Mouse (Mus musculus) CH12.LX (cell line): ENCODE results near the gene Asic2. TPM values are rescaled to one million over a fixed set of nuclear protein-coding genes. Genes with fewer than 3 reads are reported as not detected.

Experiments used
- DNase-seq: peaks from one replicate; pipeline ENCODE4 v3.0.0-alpha.2; 2013; ENCODE audit errors: extremely low read depth
- H3K27ac ChIP-seq: 2 replicates; pipeline ENCODE4 v1.5.1; 2012; ENCODE audit warnings: low read depth, mild to moderate bottlenecking, control low read depth, moderate library complexity; ENCODE audit not compliant: insufficient read depth
- H3K27me3 ChIP-seq: replicated peaks from 2 replicates; pipeline ENCODE3; 2012; ENCODE audit warnings: inconsistent platforms
- H3K36me3 ChIP-seq, 2 experiments: replicated peaks in 1 of 2; 2 replicates each; pipeline versions ENCODE3 to v1.6.1; 2012; ENCODE audit warnings: inconsistent platforms in 1 of 2, low read length in 1 of 2, mild to moderate bottlenecking in 1 of 2, mixed read lengths in 1 of 2, moderate library complexity in 1 of 2; ENCODE audit not compliant: control insufficient read depth in 1 of 2, insufficient read depth in 1 of 2
- H3K4me1 ChIP-seq, 2 experiments: 2 replicates each; pipeline ENCODE4 v1.6.1; 2012; ENCODE audit warnings: inconsistent platforms in 1 of 2, moderate library complexity in 1 of 2; ENCODE audit not compliant: insufficient read depth in 2 of 2, control insufficient read depth in 1 of 2
- H3K4me2 ChIP-seq: 2 replicates; pipeline ENCODE4 v1.6.1; 2012; ENCODE audit warnings: low read depth, mild to moderate bottlenecking, control low read depth; ENCODE audit not compliant: poor library complexity, insufficient read depth, severe bottlenecking
- H3K4me3 ChIP-seq, 3 experiments: fragments of 150-350 bp in 1 of 3; sonication (generic) in 1 of 3; replicated peaks in 1 of 3; 2 replicates each; pipeline versions ENCODE3 to v1.5.1; 2011 to 2012; ENCODE audit warnings: low read depth in 2 of 3, low read length in 2 of 3, mild to moderate bottlenecking in 2 of 3, moderate library complexity in 2 of 3, control low read depth in 1 of 3, improper control_type of control experiment in 1 of 3, inconsistent platforms in 1 of 3, mixed read lengths in 1 of 3; ENCODE audit not compliant: poor library complexity in 1 of 3
- H3K79me2 ChIP-seq: replicated peaks from 2 replicates; pipeline ENCODE4 v1.6.1; 2012; ENCODE audit warnings: mild to moderate bottlenecking, moderate library complexity; ENCODE audit not compliant: control insufficient read depth, poor library complexity, insufficient read depth, severe bottlenecking; ENCODE audit errors: extremely low read depth
- H3K9ac ChIP-seq: 2 replicates; pipeline ENCODE4 v1.6.1; 2012; ENCODE audit warnings: low read depth, mild to moderate bottlenecking, control low read depth, moderate library complexity; ENCODE audit not compliant: insufficient read depth
- H3K9me3 ChIP-seq: replicated peaks from 2 replicates; pipeline ENCODE3; 2012; ENCODE audit warnings: low read length, inconsistent platforms, mixed read lengths
- BHLHE40 ChIP-seq: IDR thresholded peaks from 2 replicates; pipeline ENCODE4 v1.6.1; 2011; ENCODE audit warnings: mild to moderate bottlenecking, low read depth, low read length, improper control_type of control experiment
- CHD2 ChIP-seq: IDR thresholded peaks from 2 replicates; pipeline ENCODE4 v1.6.1; 2011; ENCODE audit warnings: low read length, improper control_type of control experiment
- CTCF ChIP-seq, 2 experiments: IDR thresholded peaks in 1 of 2; conservative IDR thresholded peaks in 1 of 2; 2 replicates each; pipeline ENCODE4 v1.5.1; 2011 to 2012; ENCODE audit warnings: low read depth in 2 of 2, low read length in 2 of 2, improper control_type of control experiment in 1 of 2, inconsistent platforms in 1 of 2, mild to moderate bottlenecking in 1 of 2, moderate library complexity in 1 of 2
- ELF1 ChIP-seq: IDR thresholded peaks from 2 replicates; pipeline ENCODE4 v1.6.1; 2014; ENCODE audit warnings: low read depth, mild to moderate bottlenecking, inconsistent platforms, low read length, improper control_type of control experiment
- EP300 ChIP-seq: IDR thresholded peaks from 2 replicates; pipeline ENCODE4 v1.6.1; 2011; ENCODE audit warnings: low read length, improper control_type of control experiment
- ETS1 ChIP-seq: conservative IDR thresholded peaks from 2 replicates; pipeline ENCODE4 v1.6.1; 2012; ENCODE audit warnings: low read depth, mild to moderate bottlenecking, inconsistent platforms, low read length, improper control_type of control experiment, moderate library complexity
- GABPA ChIP-seq: IDR thresholded peaks from 2 replicates; pipeline ENCODE4 v1.6.1; 2012; ENCODE audit warnings: low read depth, low read length, improper control_type of control experiment, inconsistent platforms; ENCODE audit not compliant: insufficient replicate concordance
- HCFC1 ChIP-seq: IDR thresholded peaks from 2 replicates; pipeline ENCODE4 v1.6.1; 2012; ENCODE audit warnings: low read depth, mild to moderate bottlenecking, inconsistent platforms, low read length, improper control_type of control experiment
- IRF4 ChIP-seq: IDR thresholded peaks from 2 replicates; pipeline ENCODE4 v1.6.1; 2014; ENCODE audit warnings: low read depth, mild to moderate bottlenecking, inconsistent platforms, low read length, improper control_type of control experiment
- JUN ChIP-seq: IDR thresholded peaks from 2 replicates; pipeline ENCODE4 v1.6.1; 2011; ENCODE audit warnings: low read depth, mild to moderate bottlenecking, low read length, improper control_type of control experiment, moderate library complexity; ENCODE audit not compliant: insufficient read depth
- JUND ChIP-seq: conservative IDR thresholded peaks from 2 replicates; pipeline ENCODE4 v1.6.1; 2011; ENCODE audit warnings: low read depth, low read length, improper control_type of control experiment
- KAT2A ChIP-seq: IDR thresholded peaks from 2 replicates; pipeline ENCODE4 v1.6.1; 2012; ENCODE audit warnings: low read length, improper control_type of control experiment, inconsistent platforms; ENCODE audit not compliant: insufficient replicate concordance
- MAFK ChIP-seq: IDR thresholded peaks from 2 replicates; pipeline ENCODE4 v1.6.1; 2011; ENCODE audit warnings: low read length, improper control_type of control experiment; ENCODE audit not compliant: insufficient replicate concordance
- MAX ChIP-seq: IDR thresholded peaks from 2 replicates; pipeline ENCODE4 v1.6.1; 2011; ENCODE audit warnings: low read length, improper control_type of control experiment
- MEF2A ChIP-seq: IDR thresholded peaks from 2 replicates; pipeline ENCODE4 v1.6.1; 2014; ENCODE audit warnings: low read depth, mild to moderate bottlenecking, inconsistent platforms, low read length, improper control_type of control experiment, borderline replicate concordance
- MXI1 ChIP-seq: IDR thresholded peaks from 2 replicates; pipeline ENCODE4 v1.6.1; 2011; ENCODE audit warnings: mild to moderate bottlenecking, low read depth, low read length, improper control_type of control experiment
- NELFE ChIP-seq: IDR thresholded peaks from 2 replicates; pipeline ENCODE4 v1.6.1; 2011; ENCODE audit warnings: low read depth, low read length, improper control_type of control experiment
- PAX5 ChIP-seq: IDR thresholded peaks from 2 replicates; pipeline ENCODE4 v1.6.1; 2012; ENCODE audit warnings: low read length, inconsistent platforms, mixed read lengths
- POLR2A ChIP-seq: IDR thresholded peaks from 2 replicates; pipeline ENCODE4 v1.6.1; 2011; ENCODE audit warnings: low read depth, mild to moderate bottlenecking, improper control_type of control experiment, low read length
- POLR2AphosphoS2 ChIP-seq: IDR thresholded peaks from 2 replicates; pipeline ENCODE4 v1.6.1; 2011; ENCODE audit warnings: low read depth, low read length, improper control_type of control experiment
- RAD21 ChIP-seq: IDR thresholded peaks from 2 replicates; pipeline ENCODE4 v1.6.1; 2011; ENCODE audit warnings: low read depth, mild to moderate bottlenecking, low read length, improper control_type of control experiment, moderate library complexity
- RCOR1 ChIP-seq: conservative IDR thresholded peaks from 2 replicates; pipeline ENCODE4 v1.6.1; 2012; ENCODE audit warnings: low read depth, mild to moderate bottlenecking, inconsistent platforms, low read length, improper control_type of control experiment
- SIN3A ChIP-seq: IDR thresholded peaks from 2 replicates; pipeline ENCODE4 v1.6.1; 2012; ENCODE audit warnings: low read length, improper control_type of control experiment, inconsistent platforms
- SMC3 ChIP-seq: IDR thresholded peaks from 2 replicates; pipeline ENCODE4 v1.6.1; 2011; ENCODE audit warnings: low read depth, low read length, improper control_type of control experiment
- UBTF ChIP-seq: IDR thresholded peaks from 2 replicates; pipeline ENCODE4 v1.6.1; 2012; ENCODE audit warnings: low read depth, mild to moderate bottlenecking, inconsistent platforms, low read length, improper control_type of control experiment, moderate library complexity
- USF2 ChIP-seq: conservative IDR thresholded peaks from 2 replicates; pipeline ENCODE4 v1.6.1; 2011; ENCODE audit warnings: low read depth, low read length, improper control_type of control experiment
- ZC3H11A ChIP-seq: IDR thresholded peaks from 2 replicates; pipeline ENCODE4 v1.6.1; 2012; ENCODE audit warnings: low read depth, mild to moderate bottlenecking, inconsistent platforms, low read length, improper control_type of control experiment
- ZKSCAN1 ChIP-seq: IDR thresholded peaks from 2 replicates; pipeline ENCODE4 v1.6.1; 2012; ENCODE audit warnings: low read depth, inconsistent platforms, low read length, improper control_type of control experiment, borderline replicate concordance
- ZMIZ1 ChIP-seq: IDR thresholded peaks from 2 replicates; pipeline ENCODE4 v1.6.1; 2012; ENCODE audit warnings: low read depth, mild to moderate bottlenecking, inconsistent platforms, low read length, improper control_type of control experiment
- ZNF384 ChIP-seq: IDR thresholded peaks from 2 replicates; pipeline ENCODE4 v1.6.1; 2012; ENCODE audit warnings: low read depth, low read length, improper control_type of control experiment, inconsistent platforms
- dilution Hi-C: fragments of 300-500 bp; cut with MboI; formaldehyde crosslinking; loops from 2 replicates; pipeline ENCODE4 v1.14.3; 2020; ENCODE audit warnings: low sequenced_read_pairs; ENCODE audit not compliant: extremely low pct_unique_long_range_greater_than_20kb, extremely low pct_ligation_motif_present
- in situ Hi-C: fragments of 300-500 bp; cut with MboI; formaldehyde crosslinking; loops from 3 replicates; pipeline ENCODE4 v1.14.3; 2019; ENCODE audit warnings: low sequenced_read_pairs, low pct_ligation_motif_present, low pct_unique_long_range_greater_than_20kb, mixed read lengths
- polyA plus RNA-seq: library from polyadenylated mRNA; unstranded; fragments of >175 nt; gene quantifications from 2 replicates; pipeline ENCODE4 v1.2.1, GENCODE M21; 2012; ENCODE audit warnings: low read depth; ENCODE audit not compliant: insufficient read length
- total RNA-seq, 2 experiments: library from RNA; depleted of rRNA; stranded (reverse); fragments of 300-350 nt in 1 of 2; fragments of >200 nt in 1 of 2; gene quantifications; 2 replicates each; pipeline ENCODE4 v1.2.3; 2012 to 2014

The Asic2 gene
- total and polyA plus RNA-seq, 3 experiments, result not detected

DNA sequence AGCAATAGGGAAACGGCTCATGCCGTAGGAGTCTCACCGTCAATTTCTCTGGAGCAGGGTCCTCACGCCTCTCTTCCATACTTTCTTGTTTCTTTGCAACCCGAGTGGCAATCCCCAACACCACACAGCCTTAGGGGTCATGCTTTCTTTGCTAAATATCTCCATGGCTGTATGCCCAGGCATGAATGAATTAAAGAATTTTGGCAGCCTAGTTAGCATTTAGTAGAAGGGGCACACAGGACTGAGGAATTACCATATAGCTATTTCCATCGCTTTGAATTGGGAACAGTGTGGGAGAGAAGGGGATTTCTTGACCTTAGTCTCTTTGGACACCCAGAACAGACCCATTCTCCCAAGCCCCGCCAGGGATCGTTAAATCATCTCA is 597.8 kb downstream of the Asic2 start:
- peaks cover 86% of the 10 kb centered on the region for H3K27me3 ChIP-seq
- H3K4me2 ChIP-seq, result no peak overlapping the region
- TF ChIP-seq POLR2A (no peak), BHLHE40 (no peak), JUN (no peak), MAFK (no peak), IRF4 (no peak), PAX5 (no peak), ZNF384 (no peak), SMC3 (no peak), ETS1 (no peak), MXI1 (no peak), JUND (no peak), SIN3A (no peak), USF2 (no peak), ZKSCAN1 (no peak), RCOR1 (no peak), MEF2A (no peak), CTCF (conservative IDR thresholded peaks at IDR 0.05 in 1 of 2, IDR thresholded peaks at IDR 0.05 in 1 of 2; ENCODE audit: low read depth in 2 of 2, low read length in 2 of 2) (no peak)
- no peak overlapping the region for H3K9ac ChIP-seq
- in situ Hi-C loops (no loop called here), dilution Hi-C loops (no loop called here)
- no peak overlapping the region for H3K27ac ChIP-seq
- H3K9me3 ChIP-seq, result no peaks in the 10 kb centered on the region
- H3K4me3 ChIP-seq, result no peak overlapping the region
- no peaks in the 10 kb centered on the region for H3K36me3 ChIP-seq
- DNase-seq, result no peak
- H3K79me2 ChIP-seq, result no peaks in the 10 kb centered on the region
- no peaks in the 10 kb centered on the region for H3K4me1 ChIP-seq

DNA sequence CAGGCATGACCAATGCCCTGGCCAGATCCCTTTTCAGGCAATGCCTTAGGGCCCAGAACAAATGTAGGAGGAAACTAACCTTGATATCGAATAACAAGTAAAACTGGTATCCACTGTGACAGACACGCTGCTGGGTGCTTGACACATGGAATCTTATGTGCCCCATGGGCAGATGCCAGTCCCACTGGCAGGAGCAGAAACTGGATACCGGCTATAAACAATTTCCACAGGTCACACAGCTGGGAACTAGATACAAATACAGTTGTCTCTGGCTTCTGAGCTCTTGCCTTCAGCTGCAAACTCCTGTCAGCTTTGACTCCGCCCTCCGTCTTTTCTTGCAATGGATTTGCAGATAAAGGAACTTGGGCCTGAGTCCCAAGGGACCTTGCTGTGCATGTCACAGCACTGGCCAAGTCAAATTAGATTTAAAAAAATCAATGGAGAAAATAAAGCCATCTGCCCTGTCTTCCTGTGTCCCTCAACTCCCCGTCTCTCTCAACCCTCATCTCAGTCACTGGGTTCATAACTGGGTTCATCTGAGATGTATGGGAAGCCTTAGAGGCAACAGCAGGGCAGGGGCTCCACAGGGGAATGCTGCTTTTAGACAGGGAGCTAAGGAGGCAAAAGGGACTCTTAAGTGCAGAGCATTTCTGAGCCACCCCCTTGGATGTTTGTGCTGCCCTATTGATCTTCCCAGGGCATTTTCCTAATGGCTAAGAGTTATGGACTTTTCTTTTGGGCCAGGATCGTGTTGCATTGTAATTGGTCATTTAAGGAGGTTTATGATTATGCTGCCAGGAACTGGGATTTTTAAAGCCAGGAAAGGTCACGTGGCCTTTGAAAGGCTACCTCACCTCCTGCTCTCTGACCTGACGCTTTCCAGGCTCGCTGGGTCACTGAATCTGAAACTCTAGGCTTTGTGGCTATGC is 598.5 kb downstream of the Asic2 start:
- no peaks in the 10 kb centered on the region for H3K4me1 ChIP-seq
- in situ Hi-C loops (no loop called here), dilution Hi-C loops (no loop called here)
- H3K9me3 ChIP-seq, result peaks cover 2% of the 10 kb centered on the region
- peak; percentile 9 for DNase-seq
- no peaks in the 10 kb centered on the region for H3K36me3 ChIP-seq
- no peaks in the 10 kb centered on the region for H3K79me2 ChIP-seq
- H3K4me3 ChIP-seq, result no peak overlapping the region
- H3K4me2 ChIP-seq, result no peak overlapping the region
- no peak overlapping the region for H3K27ac ChIP-seq
- TF ChIP-seq UBTF, result no peak
- TF ChIP-seq EP300, result no peak
- no peak for TF ChIP-seq HCFC1
- TF ChIP-seq RAD21, result no peak
- no peak for TF ChIP-seq SIN3A
- TF ChIP-seq CHD2, result no peak
- no peak for TF ChIP-seq ZNF384
- TF ChIP-seq GABPA, result no peak
- TF ChIP-seq ELF1, result no peak
- no peak for TF ChIP-seq RCOR1
- no peak for TF ChIP-seq MAX
- TF ChIP-seq PAX5, result no peak
- TF ChIP-seq ZC3H11A, result no peak
- no peak for TF ChIP-seq NELFE
- TF ChIP-seq IRF4, result no peak
- no peak for TF ChIP-seq SMC3
- TF ChIP-seq ETS1, result no peak
- TF ChIP-seq ZMIZ1, result no peak
- TF ChIP-seq KAT2A, result no peak
- no peak for TF ChIP-seq POLR2AphosphoS2
- H3K27me3 ChIP-seq, result peaks cover 84% of the 10 kb centered on the region
- H3K9ac ChIP-seq, result no peak overlapping the region
